In the genomic region with DNA sequence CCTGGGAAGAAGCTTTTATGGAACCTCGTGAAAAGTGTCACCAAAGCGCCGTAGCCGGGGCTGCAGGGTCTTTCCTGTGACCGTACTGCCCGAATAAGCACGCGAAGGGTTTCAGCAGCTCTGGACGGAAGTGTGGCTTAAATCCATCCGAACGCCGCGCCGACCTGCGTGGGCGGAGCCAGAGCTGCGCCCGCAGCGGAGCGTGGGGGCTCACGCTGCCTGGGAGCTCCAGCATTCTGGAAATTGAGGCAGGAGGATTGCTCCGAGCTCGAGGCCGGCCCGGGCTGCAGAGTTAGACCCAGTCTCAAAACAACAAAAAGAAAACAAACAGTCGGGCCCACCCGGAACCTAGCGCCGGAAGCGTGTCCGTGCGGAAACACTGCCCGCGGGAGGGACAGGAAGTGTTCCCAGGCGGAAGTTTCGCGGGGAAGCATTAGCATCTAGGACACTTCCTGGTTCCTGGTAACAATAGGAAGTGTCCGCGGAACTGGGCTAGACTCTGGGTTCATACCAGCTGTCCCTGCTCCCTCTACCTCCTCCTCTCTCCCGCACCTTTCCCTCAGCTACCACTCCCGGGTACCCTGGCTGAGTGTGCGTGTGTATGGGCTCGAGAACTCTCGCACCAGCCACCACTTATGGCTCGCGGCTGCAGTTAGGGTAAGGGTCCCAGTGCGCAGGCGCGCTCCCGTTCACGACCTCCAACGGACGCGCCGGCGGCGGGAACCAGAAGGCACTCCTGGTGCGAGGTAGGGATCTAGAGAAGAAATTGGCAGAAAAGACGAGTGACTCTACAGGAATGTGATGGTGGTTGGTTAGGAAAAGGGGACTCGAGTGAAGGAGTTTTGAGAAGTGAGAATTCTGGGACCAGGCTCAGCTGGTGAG, we compare ENCODE assay signal across 8 mouse cellular contexts. TPM values are rescaled to one million over a fixed set of nuclear protein-coding genes. Genes with fewer than 3 reads are reported as not detected.
DNase-seq lines count a peak whose midpoint lies in the region; ATAC-seq and TF ChIP-seq lines count a peak whose summit lies in the region.

A gene (minus strand): TSS at position 362 of the 882 bp plus-strand sequence.

- H3K9me3 ChIP-seq in ES-Bruce4 (replicated peaks; ENCODE audit: control insufficient read depth, insufficient read depth, low read length, poor library complexity, severe bottlenecking), result no peaks in the 10 kb centered on the region
- no peaks in the 10 kb centered on the region for H3K9me3 ChIP-seq in forebrain, embryonic 13.5 days (replicated peaks)
- H3K9me3 ChIP-seq in neural tube, embryonic 15.5 days (replicated peaks), result no peaks in the 10 kb centered on the region

- TF ChIP-seq POLR2A in ES-Bruce4 (IDR thresholded peaks at IDR 0.05; ENCODE audit: insufficient read depth, low read length), result peak; percentile 46

- WGBS in forebrain, embryonic 13.5 days, result under 1% methylated on average over 60 of the region's 60 CpGs
- WGBS in neural tube, embryonic 15.5 days, result under 1% methylated on average over 60 of the region's 60 CpGs

- H3K4me1 ChIP-seq in ES-Bruce4 (ENCODE audit: control insufficient read depth, insufficient read depth, low read length), result no peaks in the 10 kb centered on the region
- H3K4me1 ChIP-seq in forebrain, embryonic 13.5 days, result peaks cover 29% of the 10 kb centered on the region
- H3K4me1 ChIP-seq in neural tube, embryonic 15.5 days, result peaks cover 42% of the 10 kb centered on the region

- peak within 1 kb of the TSS; percentile 86 for H3K4me3 ChIP-seq in ES-Bruce4 (ENCODE audit: low read depth, low read length)
- H3K4me3 ChIP-seq in forebrain, embryonic 13.5 days, result peak within 1 kb of the TSS; percentile 88
- peak within 1 kb of the TSS; percentile 98 for H3K4me3 ChIP-seq in neural tube, embryonic 15.5 days (replicated peaks)

- peak; percentile 88 to 93 for DNase-seq in heart, postnatal 14 days
- DNase-seq in layer of hippocampus, adult 11-12 months (ENCODE audit: low spot score), result peak; percentile 93
- DNase-seq in lung, adult 18-20 months, result peak; percentile 90 to 92
- DNase-seq in testis, postnatal 14 days (ENCODE audit: low spot score), result peak; percentile 92

- no peak for TF ChIP-seq CTCF in ES-Bruce4 (IDR thresholded peaks at IDR 0.05; ENCODE audit: low read depth, low read length)

- intact Hi-C loops in heart, postnatal 14 days (cut with DNase I), result loop anchor here (1.0 to 5.0 kb wide), 2 partner anchors 76 to 99 kb away; a partner anchor contains a TSS

- H3K27ac ChIP-seq in ES-Bruce4 (ENCODE audit: insufficient read depth, low read length), result peak within 1 kb of the TSS; percentile 60
- H3K27ac ChIP-seq in forebrain, embryonic 13.5 days, result peak within 1 kb of the TSS; percentile 100
- H3K27ac ChIP-seq in neural tube, embryonic 15.5 days (replicated peaks), result peak within 1 kb of the TSS; percentile 100

- peaks cover 29% of the 10 kb centered on the region for H3K36me3 ChIP-seq in ES-Bruce4 (ENCODE audit: control insufficient read depth, insufficient read depth, low read length, poor library complexity, severe bottlenecking)
- peaks cover 49% of the 10 kb centered on the region for H3K36me3 ChIP-seq in forebrain, embryonic 13.5 days (ENCODE audit: poor library complexity, severe bottlenecking)
- peaks cover 40% of the 10 kb centered on the region for H3K36me3 ChIP-seq in neural tube, embryonic 15.5 days

- peak within 1 kb of the TSS; percentile 95 for H3K9ac ChIP-seq in ES-Bruce4 (ENCODE audit: low read depth, poor library complexity, severe bottlenecking)
- H3K9ac ChIP-seq in forebrain, embryonic 13.5 days, result peak within 1 kb of the TSS; percentile 98
- peak within 1 kb of the TSS; percentile 98 for H3K9ac ChIP-seq in neural tube, embryonic 15.5 days (replicated peaks)

- no peak for TF ChIP-seq EP300 in ES-Bruce4 (IDR thresholded peaks at IDR 0.05; ENCODE audit: insufficient read depth, low read depth, low read length)

- H3K4me2 ChIP-seq in forebrain, embryonic 13.5 days, result peak within 1 kb of the TSS; percentile 90
- peak within 1 kb of the TSS; percentile 83 for H3K4me2 ChIP-seq in neural tube, embryonic 15.5 days

- no peaks in the 10 kb centered on the region for H3K27me3 ChIP-seq in ES-Bruce4 (ENCODE audit: control insufficient read depth, insufficient read depth, low read length, poor library complexity, severe bottlenecking)
- no peaks in the 10 kb centered on the region for H3K27me3 ChIP-seq in forebrain, embryonic 13.5 days
- no peaks in the 10 kb centered on the region for H3K27me3 ChIP-seq in neural tube, embryonic 15.5 days (replicated peaks)

- ATAC-seq in cerebellum, adult (ENCODE audit: insufficient number of reproducible peaks, low FRiP score, low TSS enrichment), result peak; percentile 67
- ATAC-seq in forebrain, embryonic 13.5 days, result peak; percentile 72
- ATAC-seq in neural tube, embryonic 15.5 days (ENCODE audit: low FRiP score), result peak; percentile 54

RNA-seq across cellular contexts. Expression of the gene that starts here (rescaled TPM):
- polyA plus RNA-seq in ES-Bruce4 (2011; ENCODE audit: insufficient read depth, insufficient read length, low read depth, missing spikeins), result 15.3 and 17.1 TPM in 2 replicates
- polyA plus RNA-seq in forebrain, embryonic 13.5 days (2015; fragmentation: Nextera tagmentation; extraction: Ambion mirVana), result 39.1 and 44.8 TPM in 2 replicates
- total RNA-seq in heart, postnatal 14 days (2021), result 1 to 10 TPM; 3.8 to 5.5 TPM
- polyA plus RNA-seq in neural tube, embryonic 15.5 days (2015; fragmentation: Nextera tagmentation; extraction: Ambion mirVana), result 28.9 and 30.4 TPM in 2 replicates

Comparison
In these comparisons a context has a peak if more than half of its experiments do, and no peak if none do; other contexts are left out.
1. Peak in every context shown above with its lines: DNase-seq, ATAC-seq, H3K4me3 ChIP-seq and H3K27ac ChIP-seq.